Mouse (Mus musculus) limb, embryonic 11.5 days (tissue): ENCODE results near the gene Zbtb16. TPM values are rescaled to one million over a fixed set of nuclear protein-coding genes. Genes with fewer than 3 reads are reported as not detected.

Experiments
- ATAC-seq: fragments of 200-750 bp; cut with Nextera tagmentation; 2 replicates; pipeline ENCODE4 v1.8.0; 2017; ENCODE audit warnings: low read depth; ENCODE audit not compliant: insufficient number of reproducible peaks, low FRiP score, low TSS enrichment
- DNase-seq: peaks from one replicate; pipeline ENCODE4 v3.0.0-alpha.2; 2015; ENCODE audit warnings: low spot score
- H3K27ac ChIP-seq: fragments of 300-500 bp; sonication (generic); replicated peaks from 2 replicates; pipeline ENCODE4 v1.5.1; 2014; ENCODE audit warnings: low read depth, mild to moderate bottlenecking, low read length
- H3K27me3 ChIP-seq: fragments of 300-500 bp; sonication (generic); 2 replicates; pipeline ENCODE4 v1.6.1; 2014; ENCODE audit warnings: mild to moderate bottlenecking, low read length, mixed read lengths; ENCODE audit not compliant: control insufficient read depth, insufficient read depth
- H3K36me3 ChIP-seq: fragments of 300-500 bp; sonication (generic); 2 replicates; pipeline ENCODE4 v1.6.1; 2014; ENCODE audit warnings: mild to moderate bottlenecking, low read length, moderate library complexity, mixed read lengths; ENCODE audit not compliant: control insufficient read depth, insufficient read depth
- H3K4me1 ChIP-seq: fragments of 300-500 bp; sonication (generic); 2 replicates; pipeline ENCODE4 v1.6.1; 2014; ENCODE audit warnings: low read length, mixed read lengths; ENCODE audit not compliant: control insufficient read depth, insufficient read depth
- H3K4me2 ChIP-seq: fragments of 300-500 bp; sonication (generic); 2 replicates; pipeline ENCODE4 v1.6.1; 2014; ENCODE audit warnings: low read depth, mild to moderate bottlenecking, moderate library complexity; ENCODE audit not compliant: severe bottlenecking
- H3K4me3 ChIP-seq: fragments of 300-500 bp; sonication (generic); 2 replicates; pipeline ENCODE4 v1.5.1; 2014; ENCODE audit warnings: low read depth, low read length
- H3K9ac ChIP-seq: fragments of 300-500 bp; sonication (generic); 2 replicates; pipeline ENCODE4 v1.6.1; 2014; ENCODE audit warnings: mild to moderate bottlenecking, low read length
- H3K9me3 ChIP-seq: fragments of 300-500 bp; sonication (generic); 2 replicates; pipeline ENCODE4 v1.6.1; 2016; ENCODE audit warnings: low read length; ENCODE audit not compliant: control insufficient read depth
- WGBS: fragments of 180-500 bp; shearing (Covaris S2); extraction: QIAGEN DNeasy Blood & Tissue Kit; methylation state at CpG from one replicate; pipeline ENCODE4 v1.1.7; 2014; 5-methylcytosine and 5-hydroxymethylcytosine counted together
- polyA plus RNA-seq: library from polyadenylated mRNA; unstranded; fragments of >200 nt; fragmentation: Nextera tagmentation; extraction: Ambion mirVana; gene quantifications from 2 replicates; pipeline ENCODE4 v1.2.1, GENCODE M21; 2014

The Zbtb16 gene
- polyA plus RNA-seq, 1 experiment from 2014 or later, result 5.9 TPM

- H3K4me1 ChIP-seq, result peaks cover 39% of the 10 kb centered on the region
- no peaks in the 10 kb centered on the region for H3K36me3 ChIP-seq
- no peak overlapping the region for H3K9ac ChIP-seq
- WGBS, result 3% methylated on average over 10 of the region's 10 CpGs
- no peaks in the 10 kb centered on the region for H3K27me3 ChIP-seq
- DNase-seq (peak; percentile 67), ATAC-seq (peak; percentile 56; the same call in 1 of the 2 replicates)
- no peaks in the 10 kb centered on the region for H3K9me3 ChIP-seq
- H3K4me2 ChIP-seq, result 0 out of 2 replicates have a peak overlapping the region, but pooled peaks have one; percentile 24
- no peak overlapping the region for H3K4me3 ChIP-seq
- H3K27ac ChIP-seq, result peak overlapping the region; percentile 47
Observed at GRCm38 (mm10) chr9:48728083-48728730, 107.8 kb downstream of the Zbtb16 start.

DNA sequence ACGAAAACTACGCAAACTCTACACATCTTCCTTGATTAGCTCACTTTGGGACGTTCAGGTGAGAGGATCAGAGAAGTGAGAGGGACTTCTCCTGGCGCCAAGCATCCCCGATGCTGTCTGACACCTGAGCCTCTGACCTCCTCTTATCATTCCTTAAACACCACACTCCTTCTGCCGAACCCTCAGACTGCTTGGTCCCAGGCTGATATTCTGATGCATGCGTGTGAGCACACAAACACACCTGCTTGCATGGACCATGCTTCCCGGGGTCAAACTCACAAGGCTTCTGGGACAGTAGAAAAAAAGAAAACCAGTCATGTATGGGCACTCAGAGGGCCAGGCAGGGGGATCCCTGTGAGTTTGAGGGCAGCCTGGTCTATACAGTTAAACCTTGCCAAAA is 109.7 kb downstream of the Zbtb16 start:
- ATAC-seq (no peak), DNase-seq (no peak)
- 85% methylated on average over 8 of the region's 8 CpGs for WGBS
- no peak overlapping the region for H3K4me3 ChIP-seq
- no peak overlapping the region for H3K9ac ChIP-seq
- H3K36me3 ChIP-seq, result no peaks in the 10 kb centered on the region
- H3K27ac ChIP-seq, result no peak overlapping the region
- peaks cover 34% of the 10 kb centered on the region for H3K4me1 ChIP-seq
- H3K4me2 ChIP-seq, result no peak overlapping the region
- no peaks in the 10 kb centered on the region for H3K27me3 ChIP-seq
- H3K9me3 ChIP-seq, result no peaks in the 10 kb centered on the region

DNA sequence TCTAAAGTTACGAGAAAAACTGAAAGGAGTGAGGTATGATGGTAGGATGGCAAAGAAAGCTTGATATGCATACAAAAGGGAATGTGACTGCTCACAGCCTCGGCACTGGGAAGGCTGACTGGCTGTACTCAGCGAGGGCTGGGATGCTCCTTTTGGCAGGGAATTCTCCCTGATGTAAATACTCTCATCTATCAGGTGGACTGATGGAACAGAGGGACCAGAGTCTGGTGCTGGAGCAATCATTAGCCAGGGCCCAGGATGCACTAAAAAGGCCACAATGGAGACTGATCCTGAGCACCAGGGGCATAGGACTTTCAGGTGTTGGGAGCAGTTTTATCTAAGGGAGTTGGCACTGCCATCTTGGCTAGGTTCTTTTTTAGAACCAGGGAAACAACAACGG is 110.1 kb downstream of the Zbtb16 start:
- H3K4me1 ChIP-seq, result peaks cover 34% of the 10 kb centered on the region
- H3K27ac ChIP-seq, result no peak overlapping the region
- WGBS, result 68% methylated on average over 4 of the region's 4 CpGs
- H3K9me3 ChIP-seq, result no peaks in the 10 kb centered on the region
- no peaks in the 10 kb centered on the region for H3K36me3 ChIP-seq
- no peak for ATAC-seq
- no peak overlapping the region for H3K9ac ChIP-seq
- no peak overlapping the region for H3K4me3 ChIP-seq
- DNase-seq, result no peak
- no peak overlapping the region for H3K4me2 ChIP-seq
- no peaks in the 10 kb centered on the region for H3K27me3 ChIP-seq

GRCm38 (mm10) chr9:48725161-48725560 is 110.9 kb downstream of the Zbtb16 start:
- no peak for ATAC-seq
- Histone ChIP-seq H3K4me2 (no peak overlapping the region), H3K4me1 (peaks cover 32% of the 10 kb centered on the region)

DNA sequence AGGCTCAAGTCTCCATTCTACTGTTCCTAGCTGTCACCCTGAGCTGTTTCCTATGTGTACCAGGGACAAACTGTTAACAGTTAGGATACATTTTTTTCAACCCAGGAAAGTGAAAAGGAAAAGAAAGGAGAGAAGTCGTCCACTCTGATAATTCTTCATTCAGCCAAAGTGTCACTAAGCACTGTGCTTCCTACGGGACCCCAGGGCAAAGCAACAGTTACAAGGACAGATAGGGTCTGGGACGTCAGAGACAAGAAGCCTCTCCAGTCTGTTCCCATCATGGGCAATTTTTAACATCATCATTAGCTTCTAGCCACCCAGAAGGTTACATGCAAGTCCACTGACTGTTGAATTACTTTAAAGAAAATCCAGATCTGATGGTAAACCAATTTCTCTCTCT is 111.3 kb downstream of the Zbtb16 start:
- H3K4me2 ChIP-seq, result no peak overlapping the region
- ATAC-seq (no peak), DNase-seq (no peak)
- H3K27me3 ChIP-seq, result no peaks in the 10 kb centered on the region
- H3K9me3 ChIP-seq, result no peaks in the 10 kb centered on the region
- H3K36me3 ChIP-seq, result no peaks in the 10 kb centered on the region
- H3K9ac ChIP-seq, result no peak overlapping the region
- 62% methylated on average over 3 of the region's 3 CpGs for WGBS
- H3K4me1 ChIP-seq, result peaks cover 28% of the 10 kb centered on the region
- no peak overlapping the region for H3K4me3 ChIP-seq
- no peak overlapping the region for H3K27ac ChIP-seq

More at GRCm38 (mm10) chr9:48725161-48725560, 110.9 kb downstream of the Zbtb16 start:
- Histone ChIP-seq H3K4me3 (no peak overlapping the region), H3K27me3 (no peaks in the 10 kb centered on the region), H3K36me3 (no peaks in the 10 kb centered on the region), H3K9me3 (no peaks in the 10 kb centered on the region), H3K27ac (no peak overlapping the region), H3K9ac (no peak overlapping the region)
- DNase-seq, result no peak
- 87% methylated on average over 6 of the region's 6 CpGs for whole genome bisulfite sequencing

DNA sequence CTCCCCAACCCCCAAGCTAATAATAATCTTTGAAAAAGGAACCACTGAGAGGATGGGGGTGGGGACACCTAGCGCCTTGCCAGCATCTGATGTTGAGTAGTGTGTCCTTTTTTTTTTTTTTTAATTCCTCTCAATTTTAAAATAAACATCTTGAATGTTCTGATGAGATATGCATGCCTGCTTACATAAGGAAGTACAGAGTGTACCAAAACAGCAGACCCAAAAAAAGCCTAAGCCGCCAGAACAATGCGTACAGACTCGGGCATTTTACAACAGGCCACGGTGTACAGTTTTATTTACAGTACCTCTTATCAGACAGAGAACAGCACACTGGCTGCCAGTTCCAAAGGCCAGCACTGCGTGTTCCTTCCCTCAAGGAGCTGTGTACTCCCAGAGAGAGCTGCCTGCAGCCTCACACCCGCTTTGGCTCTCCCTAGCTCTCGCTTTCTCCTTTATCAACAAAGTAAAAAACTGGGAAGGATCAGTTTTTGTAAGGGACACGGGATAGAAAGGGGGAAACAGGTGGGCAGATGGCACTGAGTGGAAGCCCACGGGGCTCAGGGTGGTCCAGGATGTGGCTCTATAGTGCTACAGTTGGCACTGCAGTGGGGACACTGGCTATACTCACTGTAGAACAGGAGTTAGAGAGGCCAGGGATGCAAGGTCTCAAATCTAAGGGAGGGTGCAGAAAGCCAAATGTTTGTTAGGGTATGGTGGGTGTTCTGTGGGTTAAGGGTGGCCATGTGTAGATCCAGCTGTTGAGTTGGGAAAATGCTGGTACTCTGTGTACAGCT is 112.3 kb downstream of the Zbtb16 start:
- no peak for ATAC-seq
- H3K4me2 ChIP-seq, result no peak overlapping the region
- 69% methylated on average over 10 of the region's 10 CpGs for WGBS

DNA sequence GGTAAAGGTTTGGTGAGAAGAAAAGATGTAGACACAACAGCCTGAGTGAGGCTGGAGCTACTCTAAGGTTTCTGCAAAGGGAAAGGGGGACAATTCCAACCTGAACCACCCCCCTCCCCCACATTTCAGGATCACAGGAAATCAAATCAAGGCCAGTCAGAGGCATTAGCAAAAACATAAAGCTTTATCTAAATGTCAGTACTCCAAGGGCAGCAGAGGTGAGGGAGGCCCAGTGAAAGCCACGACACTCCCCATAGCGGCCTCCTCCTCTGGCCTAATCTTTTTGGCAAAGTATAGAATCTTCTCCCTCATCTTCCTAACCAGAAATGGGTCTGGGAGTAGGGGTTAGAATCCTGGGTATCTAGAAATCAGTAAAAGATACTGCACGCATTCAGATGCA is 113.0 kb downstream of the Zbtb16 start:
- Histone ChIP-seq H3K9ac (no peak overlapping the region), H3K4me1 (peaks cover 11% of the 10 kb centered on the region)
- ATAC-seq, result no peak

More for the DNA sequence above, 112.3 kb downstream of the Zbtb16 start:
- DNase-seq, result no peak
- no peaks in the 10 kb centered on the region for H3K27me3 ChIP-seq
- H3K27ac ChIP-seq, result no peak overlapping the region
- H3K4me3 ChIP-seq, result no peak overlapping the region
- H3K9ac ChIP-seq, result no peak overlapping the region
- H3K36me3 ChIP-seq, result no peaks in the 10 kb centered on the region
- H3K4me1 ChIP-seq, result peaks cover 18% of the 10 kb centered on the region
- H3K9me3 ChIP-seq, result no peaks in the 10 kb centered on the region

GRCm38 (mm10) chr9:48722261-48722920 is 113.6 kb downstream of the Zbtb16 start:
- WGBS, result 86% methylated on average over 3 of the region's 3 CpGs
- DNase-seq (no peak), ATAC-seq (no peak)
- Histone ChIP-seq H3K36me3 (no peaks in the 10 kb centered on the region), H3K4me2 (no peak overlapping the region), H3K27ac (no peak overlapping the region), H3K4me1 (peaks cover 5% of the 10 kb centered on the region; the same call in 1 of the 2 replicates), H3K9ac (no peak overlapping the region), H3K4me3 (no peak overlapping the region), H3K27me3 (no peaks in the 10 kb centered on the region), H3K9me3 (no peaks in the 10 kb centered on the region)

More for the DNA sequence above, 113.0 kb downstream of the Zbtb16 start:
- Histone ChIP-seq H3K4me2 (no peak overlapping the region), H3K4me3 (no peak overlapping the region), H3K36me3 (no peaks in the 10 kb centered on the region), H3K9me3 (no peaks in the 10 kb centered on the region), H3K27ac (no peak overlapping the region), H3K27me3 (no peaks in the 10 kb centered on the region)
- WGBS, result 58% methylated on average over 3 of the region's 3 CpGs
- DNase-seq, result no peak
